Mouse (Mus musculus): Measurements from ENCODE around the gene Bet1l. TPM values are rescaled to one million over a fixed set of nuclear protein-coding genes. Genes with fewer than 3 reads are reported as not detected.

The Bet1l gene
- total RNA-seq, 2 experiments from 2014 or later, result 29.1 to 33.5 TPM

DNA sequence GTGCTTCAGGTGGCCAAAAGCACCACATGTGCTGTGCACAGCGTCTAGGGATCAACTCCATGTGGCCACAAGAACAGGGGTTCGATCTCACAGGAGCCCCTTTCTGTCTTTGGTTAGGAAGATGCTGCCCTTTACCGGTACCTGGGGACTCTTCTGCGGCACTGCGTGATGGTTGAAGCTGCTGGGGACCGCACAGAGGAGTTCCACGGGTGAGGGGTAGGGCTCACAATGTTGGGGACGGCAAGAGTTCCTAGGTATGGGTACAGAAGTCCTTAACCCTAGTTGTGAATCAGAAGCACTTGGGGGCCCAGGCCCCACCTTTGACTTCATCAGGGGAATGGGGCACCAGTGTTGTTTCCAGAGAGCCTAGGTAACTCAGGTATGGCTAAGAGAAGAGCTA, 1.4 kb upstream of the Bet1l start:
- DNase-seq, result no peak

DNA sequence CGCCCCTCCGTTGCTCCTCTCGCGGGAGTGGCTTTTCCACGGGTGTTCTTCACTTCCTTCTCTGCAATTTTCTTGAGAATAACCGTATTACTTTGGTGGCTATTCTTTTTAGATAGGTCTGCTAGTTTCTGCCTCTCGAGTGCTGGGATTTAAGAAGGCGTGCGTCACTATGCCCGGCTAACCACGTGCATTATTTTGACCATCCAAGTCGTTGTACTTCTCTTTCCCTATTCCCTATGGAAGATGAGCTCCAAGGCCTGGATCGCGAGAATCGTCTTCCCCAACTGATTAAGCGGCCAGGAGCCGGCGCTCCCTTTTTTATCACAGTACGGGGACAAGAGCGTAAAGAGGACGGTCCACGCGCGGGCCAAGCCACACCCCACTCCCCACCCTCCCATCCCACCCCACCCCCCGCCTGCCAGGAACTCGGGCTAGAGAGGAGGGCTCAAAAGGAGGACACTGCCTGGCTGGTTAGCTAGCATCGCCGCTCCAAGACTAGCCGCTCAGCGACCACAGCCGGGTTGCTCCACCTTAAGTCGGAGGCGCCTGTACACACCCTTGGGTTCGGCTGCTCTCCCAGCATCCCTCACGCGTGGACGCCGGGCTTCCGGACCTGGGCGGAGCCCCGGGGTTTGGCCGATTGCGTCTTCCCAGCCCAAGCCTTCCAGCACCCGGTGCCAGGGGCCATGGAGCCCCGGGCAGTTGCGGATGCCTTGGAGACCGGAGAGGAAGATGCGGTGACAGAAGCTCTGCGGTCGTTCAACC, 410 bp downstream of the Bet1l start, which contains the start of gene Ric8a:
TSS of gene Ric8a (plus strand) at position 173 of the 765 bp plus-strand sequence.
- peak; percentile 94 for DNase-seq

DNA sequence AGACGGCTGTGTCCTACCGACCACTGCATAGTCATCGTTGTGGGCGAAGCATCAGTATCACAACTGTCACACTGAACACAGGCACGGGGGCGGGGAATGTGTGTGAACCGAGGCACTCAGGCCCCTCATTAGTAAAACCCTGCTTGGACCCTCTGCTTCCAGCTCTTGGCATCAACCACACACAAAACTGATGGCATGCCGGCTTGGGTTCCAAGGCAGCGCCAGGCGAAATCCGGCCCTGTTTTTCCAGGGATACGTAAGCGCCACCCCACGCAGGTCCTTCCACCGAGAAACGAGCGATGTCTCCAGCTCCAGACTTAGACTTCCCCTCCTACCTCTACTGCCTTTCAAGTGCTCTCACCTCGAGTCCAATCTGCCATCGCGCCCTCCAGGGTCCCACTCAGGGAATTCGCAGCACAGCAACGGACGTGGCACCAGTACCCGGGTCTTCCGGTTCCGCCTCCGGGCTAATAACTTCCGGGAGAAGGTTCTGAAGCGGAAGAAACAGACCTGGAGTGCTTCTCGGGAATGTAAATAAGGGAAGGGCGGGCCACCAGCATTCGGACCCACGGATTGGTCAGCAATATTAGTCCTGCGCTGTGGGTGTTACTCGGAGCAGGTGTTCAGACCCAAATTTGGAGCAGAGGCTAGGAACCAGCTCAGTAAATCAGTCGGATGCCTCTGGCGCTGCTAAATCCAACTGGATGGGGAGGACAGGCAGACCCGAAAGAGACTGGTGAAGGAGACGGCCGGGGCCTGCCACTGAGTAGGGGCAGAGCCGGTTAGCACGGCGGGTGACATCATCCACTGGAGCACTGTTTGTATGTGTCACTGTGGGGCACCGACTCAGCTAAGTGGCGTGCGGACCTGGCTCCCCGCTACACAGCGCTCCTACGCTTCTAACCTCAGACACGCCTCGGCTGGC, 1.3 kb downstream of the Bet1l start, which contains the start of gene Gm45785:
TSS of gene Gm45785 (minus strand) at position 472 of the 925 bp plus-strand sequence.
- DNase-seq, result peak; percentile 88

DNA sequence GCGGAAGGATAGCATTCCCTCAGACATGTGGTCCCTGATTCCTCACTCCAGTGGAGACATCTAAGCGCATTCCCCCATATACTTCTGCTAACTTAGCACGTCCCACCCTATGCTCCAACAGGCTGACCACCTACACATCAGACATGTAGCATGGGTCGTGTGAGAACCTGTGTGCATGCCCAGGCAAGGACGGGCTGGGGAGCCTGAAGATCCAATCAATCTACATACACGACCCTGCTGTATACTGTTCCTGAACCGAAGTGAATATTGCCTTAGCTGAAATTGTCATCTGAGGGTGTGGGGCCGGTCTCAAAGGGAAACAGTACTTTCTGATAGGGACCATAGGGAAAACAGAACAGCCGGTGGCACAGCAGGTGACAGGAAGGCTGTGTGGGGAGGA, 2.2 kb downstream of the Bet1l start:
- no peak for DNase-seq

DNA sequence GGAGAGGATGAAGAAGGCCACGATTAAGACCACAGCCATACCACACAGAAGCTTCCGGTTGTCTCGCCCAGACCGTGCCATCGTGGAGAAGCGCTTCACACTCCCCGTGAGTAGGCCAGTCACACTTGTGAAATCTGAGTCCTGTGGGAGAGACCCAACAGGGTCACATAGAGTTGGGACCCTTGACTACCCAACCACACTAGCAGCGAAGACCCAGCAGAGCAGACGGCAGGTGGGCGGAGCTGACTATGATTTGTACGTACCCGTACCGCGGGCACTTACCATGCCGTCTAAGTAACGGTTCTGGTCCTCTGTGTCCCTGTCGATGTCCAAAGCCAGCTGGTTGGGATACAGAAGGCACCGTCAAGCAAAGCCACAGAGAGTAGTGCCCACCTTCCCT, 2.9 kb downstream of the Bet1l start:
- DNase-seq, result no peak

DNA sequence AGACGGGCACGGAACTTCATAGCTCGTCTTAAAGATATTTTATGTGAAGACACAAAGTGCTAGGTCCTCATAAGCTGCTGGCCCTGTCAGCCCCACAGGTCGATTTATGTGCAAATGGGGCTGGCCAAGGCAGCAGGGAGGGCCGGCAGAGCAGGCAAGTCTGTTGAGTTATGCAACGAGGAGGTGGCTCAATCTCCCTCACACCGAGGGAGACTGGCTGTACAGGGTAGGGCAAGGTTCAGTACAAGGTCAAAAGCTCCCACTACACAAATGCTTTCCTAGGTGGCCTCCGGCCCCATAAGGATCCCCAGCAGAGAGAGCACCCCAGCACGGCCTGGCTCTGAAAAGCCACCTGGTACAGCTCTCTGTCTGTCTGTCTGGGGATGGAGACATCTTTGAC, 4.0 kb downstream of the Bet1l start:
- DNase-seq, result peak; percentile 67

DNA sequence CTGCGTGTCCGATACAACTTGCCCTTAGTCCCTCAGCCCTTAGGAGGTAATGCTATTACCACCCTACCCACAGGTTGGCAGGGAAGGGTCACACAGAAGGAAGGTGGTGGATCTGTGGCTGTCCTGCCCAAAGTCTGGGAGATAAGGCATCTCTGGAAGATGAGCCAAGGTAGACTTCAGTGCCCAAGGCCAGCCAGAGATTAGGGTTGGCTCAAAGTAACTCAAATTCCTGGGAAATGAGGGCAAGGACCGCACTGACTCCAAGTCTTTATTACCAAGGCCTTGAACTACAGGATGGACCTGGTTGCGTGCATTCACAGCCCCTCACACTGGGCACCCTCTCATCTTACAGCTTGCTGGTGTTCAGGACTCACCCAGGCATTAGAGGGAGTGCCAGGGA, 5.5 kb downstream of the Bet1l start:
- DNase-seq, result peak; percentile 39

DNA sequence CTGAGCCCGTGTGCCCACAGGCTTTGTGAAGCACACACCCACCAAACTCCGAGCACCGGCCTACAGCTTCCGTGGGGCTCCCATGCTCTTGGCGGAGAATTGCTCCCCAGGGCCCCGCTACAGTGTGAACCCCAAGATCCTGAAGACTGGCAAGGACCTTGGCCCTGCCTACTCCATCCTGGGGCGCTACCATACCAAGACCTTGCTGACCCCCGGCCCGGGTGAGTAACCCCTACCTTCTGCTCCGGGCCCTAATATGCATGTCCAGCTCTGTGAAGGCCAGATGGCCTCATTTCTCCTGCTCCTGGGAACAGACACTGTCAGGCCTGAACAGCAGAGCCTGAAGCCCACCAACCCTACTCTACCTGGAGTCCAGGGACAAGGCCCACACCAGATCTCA, 8.8 kb downstream of the Bet1l start:
- no peak for DNase-seq

DNA sequence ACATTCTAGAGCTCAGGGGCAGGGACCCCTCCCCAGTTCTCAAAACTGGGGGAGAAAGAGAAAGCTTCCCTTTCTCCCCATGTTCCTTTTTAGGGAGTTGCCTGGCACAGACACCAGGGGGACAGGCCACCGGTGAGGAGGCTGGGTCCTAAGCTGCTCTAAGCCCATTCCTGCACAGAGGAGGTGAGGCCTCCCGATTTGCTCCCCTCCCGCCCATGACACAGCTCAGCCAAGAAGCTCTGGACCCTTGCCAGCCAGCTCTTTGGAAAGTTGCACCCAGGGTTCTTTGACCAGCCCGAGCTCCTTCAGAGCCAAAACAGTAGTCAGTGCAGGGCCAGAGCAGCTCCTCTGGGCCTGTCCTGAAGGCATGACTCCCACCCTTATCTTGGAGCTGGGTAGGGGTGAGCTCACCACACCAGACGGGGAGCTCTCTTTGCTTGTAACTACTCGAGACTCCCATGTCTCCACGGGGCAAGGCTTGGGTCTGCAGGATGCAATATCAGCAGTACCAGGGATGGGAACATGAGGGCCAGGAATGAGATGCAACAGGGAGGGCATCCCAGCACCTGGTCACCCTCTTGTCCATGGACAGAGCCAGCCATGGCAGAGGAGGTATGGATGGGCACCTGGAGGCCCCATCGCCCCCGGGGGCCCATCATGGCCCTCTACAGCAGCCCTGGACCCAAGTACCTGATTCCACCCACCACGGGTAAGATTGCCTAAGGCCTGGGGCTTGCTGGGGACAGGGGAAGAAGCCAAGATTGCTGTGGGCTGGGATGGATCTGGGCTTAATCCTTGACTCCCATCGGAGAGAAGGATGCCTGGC, 9.4 kb downstream of the Bet1l start, which contains the start of gene Odf3:
TSS of gene Odf3 (plus strand) at position 51 of the 826 bp plus-strand sequence.
- DNase-seq, result peak; percentile 91

DNA sequence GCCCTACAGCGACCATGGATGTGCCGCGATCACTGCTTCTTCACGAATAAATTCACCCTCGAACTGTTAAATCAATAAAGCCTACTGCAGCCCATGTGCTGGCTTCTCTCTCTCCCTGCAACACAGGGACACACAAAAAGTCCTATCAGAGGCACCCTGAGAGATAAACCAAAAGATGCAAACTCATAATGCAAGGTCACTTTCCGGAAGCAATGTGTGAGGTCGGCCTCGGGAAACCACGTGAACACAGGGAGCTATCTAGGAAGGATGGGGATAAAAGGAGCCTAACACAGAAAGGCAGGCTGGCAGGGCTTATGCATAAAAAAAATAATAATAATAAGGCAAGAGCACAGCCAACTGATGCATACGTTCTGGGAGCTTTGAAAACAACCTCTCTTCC, 10.7 kb downstream of the Bet1l start:
- DNase-seq, result no peak

DNA sequence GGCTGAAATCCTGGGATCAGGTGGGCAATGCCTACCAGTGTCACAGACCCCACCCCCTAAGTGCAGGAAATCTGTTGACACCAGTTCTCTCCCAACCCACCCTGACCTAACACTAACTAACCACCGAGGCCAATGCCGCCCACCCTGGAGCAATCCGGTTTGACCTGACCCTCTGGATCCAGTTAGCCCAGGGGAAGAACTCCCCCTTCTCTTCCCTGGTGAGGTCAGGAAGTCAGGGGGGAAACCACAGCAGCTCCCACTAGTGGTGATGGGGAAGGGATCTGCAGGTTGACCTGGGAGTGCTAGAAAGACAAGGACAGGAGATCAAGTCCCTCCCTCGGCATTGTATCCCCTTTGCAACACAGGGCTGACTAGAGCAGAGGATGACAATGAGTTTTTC, 11.7 kb downstream of the Bet1l start:
- DNase-seq, result no peak

DNA sequence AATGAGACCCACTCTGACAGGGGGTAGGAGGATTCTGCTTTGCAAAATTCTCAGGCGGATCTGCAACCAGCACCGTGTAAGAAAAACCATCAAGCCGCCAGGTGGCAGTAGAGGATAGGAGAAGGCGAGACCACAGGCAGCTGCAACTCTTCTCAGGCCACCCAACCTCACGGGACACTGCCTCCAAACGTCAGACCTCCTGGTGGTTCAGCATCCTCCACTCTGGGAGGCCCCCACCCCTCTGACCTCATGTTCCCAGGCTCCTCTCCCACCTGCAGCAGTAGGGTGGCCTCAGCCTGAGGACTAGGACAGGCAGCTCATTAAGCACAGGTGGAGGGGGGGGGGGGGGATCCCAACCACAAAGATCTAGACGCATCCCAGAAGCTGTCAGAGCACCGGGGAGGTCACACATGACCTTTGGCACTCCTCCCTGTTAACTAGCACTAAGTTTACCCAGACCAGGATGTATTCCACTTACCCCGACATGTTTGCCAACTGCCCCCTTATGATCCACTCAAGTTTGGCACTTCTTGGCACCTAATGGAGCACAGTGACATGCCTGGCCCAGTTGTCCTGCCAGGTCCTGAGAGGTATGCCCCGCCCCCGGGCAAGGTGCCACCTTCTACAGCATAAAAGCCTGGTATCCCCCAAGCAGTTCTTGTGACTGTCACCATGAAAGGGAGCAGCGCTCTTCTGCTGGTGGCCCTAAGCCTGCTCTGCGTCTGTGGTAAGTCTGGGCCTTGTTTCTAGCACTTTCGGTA, 12.3 kb downstream of the Bet1l start, which contains the start of gene Scgb1c1:
TSS of gene Scgb1c1 (plus strand) at position 643 of the 761 bp plus-strand sequence.
- DNase-seq, result peak; percentile 96

DNA sequence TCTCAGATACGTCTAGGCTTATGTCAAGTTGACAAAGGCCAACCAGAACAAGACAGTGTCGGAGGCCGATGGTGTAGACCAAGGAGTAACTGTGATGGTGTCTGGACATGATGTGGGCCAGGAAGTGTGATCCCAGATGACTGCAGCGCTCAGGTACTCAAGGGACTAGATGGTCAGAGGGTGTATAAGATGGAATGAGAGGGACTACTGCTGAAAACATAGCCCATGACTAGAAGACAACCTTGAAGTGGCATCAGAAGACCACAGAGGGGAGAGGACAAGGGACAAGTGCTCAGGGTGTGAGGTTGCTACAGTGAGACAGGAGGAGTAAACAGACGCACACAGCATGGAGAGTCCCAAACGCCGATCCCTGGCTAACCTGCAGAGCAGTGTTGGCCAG, 13.6 kb downstream of the Bet1l start:
- DNase-seq, result no peak

DNA sequence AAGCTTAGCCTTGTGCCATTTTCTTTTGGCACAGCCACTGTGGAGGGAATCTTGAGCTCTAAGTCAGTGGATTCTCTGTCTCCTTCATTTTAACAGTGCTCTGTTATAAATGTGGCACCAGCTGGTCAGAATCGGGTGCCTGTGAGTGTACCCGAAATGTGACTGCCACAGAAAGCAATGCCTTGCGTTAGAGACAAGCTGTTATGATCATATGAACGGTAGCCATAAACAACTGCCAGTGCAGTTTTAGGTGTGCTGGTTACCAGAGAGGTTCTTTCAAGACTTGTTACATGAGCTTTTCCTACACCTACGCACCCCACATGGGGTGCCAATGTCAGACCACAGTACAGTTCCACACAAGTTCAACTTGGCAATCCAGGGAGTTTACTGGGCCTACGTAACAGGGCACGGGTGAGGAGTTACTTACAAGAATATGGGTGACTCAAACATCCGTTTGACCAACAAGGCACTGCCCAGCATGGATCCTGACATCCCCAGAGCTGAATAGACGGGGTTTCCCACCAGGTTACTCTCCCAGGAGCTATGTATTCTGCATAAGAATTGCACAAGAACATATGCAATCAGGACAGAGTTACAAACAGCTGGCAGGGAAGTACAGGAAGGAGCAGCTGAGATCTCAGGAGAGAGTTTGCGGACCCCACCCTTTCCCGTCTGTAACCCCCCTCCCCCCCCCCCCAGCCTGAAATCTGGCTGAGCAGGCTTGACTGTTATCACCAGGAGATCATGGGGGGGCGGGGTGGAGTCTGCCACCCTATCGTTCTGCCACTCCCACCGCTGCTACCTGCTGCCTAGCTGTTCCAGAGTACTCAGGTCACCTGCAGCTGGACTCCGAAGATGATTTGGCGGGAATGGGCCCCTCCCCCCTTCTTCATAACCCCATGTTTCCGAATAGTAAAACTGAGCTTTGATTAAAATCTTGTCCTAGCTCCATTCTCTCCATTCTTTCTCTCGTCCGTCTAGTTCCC, 16.3 kb downstream of the Bet1l start:
- DNase-seq, result no peak

DNA sequence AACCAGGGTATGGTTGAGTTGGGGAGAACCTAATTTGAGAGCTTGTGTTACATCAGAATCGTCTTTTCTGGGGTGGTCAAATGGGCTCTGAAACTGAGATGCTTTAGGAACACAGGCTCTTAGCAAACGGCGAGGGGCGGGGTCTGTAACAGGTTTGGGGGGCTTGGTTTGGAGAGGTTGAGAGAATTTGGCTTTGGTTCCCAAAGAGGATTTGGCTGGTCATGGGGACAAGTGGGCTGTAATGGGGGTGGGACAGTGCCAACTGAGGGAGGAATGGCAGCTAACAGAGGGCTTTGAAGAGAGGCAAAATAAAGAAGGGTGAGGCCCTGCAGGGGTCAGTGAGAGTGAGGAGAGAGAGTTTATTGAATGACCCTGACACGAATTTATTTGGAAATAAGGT, 17.8 kb downstream of the Bet1l start:
- DNase-seq, result peak; percentile 0

DNA sequence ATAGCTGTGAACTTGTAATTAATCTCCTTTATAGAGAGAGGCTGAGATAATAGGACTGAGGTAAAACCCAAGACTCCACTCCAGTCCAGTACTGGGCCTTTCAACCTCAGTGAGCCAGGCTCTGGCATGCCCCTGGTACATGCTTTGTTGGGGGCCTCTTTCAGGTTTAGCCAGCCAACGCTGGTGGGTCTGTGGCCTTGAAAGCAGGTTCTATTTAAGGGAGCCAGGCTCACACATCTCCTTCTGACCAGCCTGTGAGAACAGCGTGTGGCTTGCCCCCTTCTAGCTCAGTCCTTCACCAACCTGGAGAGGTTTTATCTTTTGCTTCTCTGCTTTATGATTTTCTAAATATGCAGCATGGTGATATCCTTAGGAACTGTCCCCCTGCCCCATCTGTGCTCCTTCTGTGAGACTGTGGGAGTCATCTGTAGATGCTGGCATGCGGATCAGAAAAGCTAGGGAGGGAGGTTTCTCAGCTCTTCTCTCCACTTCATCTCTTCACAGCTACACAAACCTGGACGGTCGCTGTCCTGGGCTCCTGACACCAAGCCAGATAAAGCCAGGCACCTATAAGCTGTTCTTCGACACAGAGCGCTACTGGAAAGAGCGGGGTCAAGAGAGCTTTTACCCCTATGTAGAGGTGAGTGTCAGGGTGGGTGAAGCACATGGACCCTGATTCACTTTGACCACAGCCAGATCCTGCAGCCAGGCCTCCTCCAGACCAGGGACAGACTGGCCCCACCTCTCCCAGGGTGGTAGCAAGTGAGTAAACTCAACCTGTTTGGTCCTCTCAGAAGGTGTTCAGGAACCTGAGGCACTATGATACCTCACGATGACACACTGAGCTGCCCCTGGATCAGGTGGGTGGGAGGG, 20.9 kb downstream of the Bet1l start:
- DNase-seq, result peak; percentile 1

DNA sequence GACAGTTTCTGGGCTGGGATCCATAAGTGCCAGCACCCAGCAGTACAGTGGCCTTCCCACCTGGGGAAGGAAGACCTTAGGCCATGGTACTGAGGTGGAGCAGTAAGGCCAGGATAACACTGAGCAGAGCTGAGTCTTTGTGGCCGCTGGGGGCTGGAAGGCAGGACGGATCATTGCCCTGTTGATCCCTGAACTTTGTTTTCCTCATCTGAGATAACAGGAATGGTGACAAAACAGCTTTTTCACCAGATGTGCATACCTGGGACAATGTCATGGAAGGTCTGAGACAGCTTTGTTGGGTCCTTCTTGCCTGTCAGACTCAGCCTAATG, 21.7 kb downstream of the Bet1l start:
- DNase-seq, result no peak

DNA sequence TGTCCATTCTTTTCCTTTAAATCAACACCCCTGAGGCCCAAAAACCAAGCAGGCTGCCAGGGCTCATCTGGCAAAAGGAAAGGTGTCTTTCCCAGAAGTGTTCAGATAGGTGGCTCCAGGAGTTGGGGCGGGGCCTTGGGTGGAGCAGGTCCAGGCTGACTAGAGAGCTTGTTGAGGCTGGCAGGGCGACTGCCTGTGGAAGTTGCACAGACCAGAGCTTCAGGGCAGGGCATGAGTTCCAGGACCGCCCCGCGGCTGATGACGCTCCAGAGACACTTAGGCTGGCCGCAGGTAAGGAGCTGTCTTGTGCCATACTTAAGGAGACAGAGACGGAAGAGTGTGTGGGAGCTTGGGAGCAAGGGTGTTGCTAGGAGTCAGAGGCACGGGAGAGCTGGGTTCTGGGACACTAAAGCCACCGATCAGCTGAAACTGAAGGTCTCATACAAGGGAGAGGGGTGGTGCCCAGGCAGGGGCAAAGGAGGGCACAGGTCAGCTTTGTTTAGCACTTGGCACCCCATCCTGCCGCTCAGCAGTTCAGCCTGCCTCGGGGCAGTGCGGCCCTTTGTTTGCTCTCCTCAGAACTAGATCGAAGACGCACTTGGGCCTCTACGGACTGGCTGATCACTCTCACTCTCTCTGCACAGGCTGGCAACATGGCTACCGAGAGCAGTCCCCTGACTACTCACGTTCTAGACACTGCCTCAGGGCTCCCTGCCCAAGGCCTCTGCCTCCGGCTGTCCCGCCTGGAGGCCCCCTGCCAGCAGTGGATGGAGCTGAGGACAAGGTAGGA, 22.2 kb downstream of the Bet1l start, which contains the start of gene Urah:
TSS of gene Urah (plus strand) at position 51 of the 790 bp plus-strand sequence.
- DNase-seq, result peak; percentile 68

All from adrenal gland, postnatal 10 days (tissue).